Mouse (Mus musculus) naive thymus-derived CD4-positive, alpha-beta T cell, adult 2 months (primary cell): ENCODE measurements around the gene Inpp4b.

ENCODE experiments used
- DNase-seq: peaks from one replicate; pipeline ENCODE4 v3.0.0-alpha.2; 2011; ENCODE audit warnings: low read depth

The Inpp4b gene

DNA sequence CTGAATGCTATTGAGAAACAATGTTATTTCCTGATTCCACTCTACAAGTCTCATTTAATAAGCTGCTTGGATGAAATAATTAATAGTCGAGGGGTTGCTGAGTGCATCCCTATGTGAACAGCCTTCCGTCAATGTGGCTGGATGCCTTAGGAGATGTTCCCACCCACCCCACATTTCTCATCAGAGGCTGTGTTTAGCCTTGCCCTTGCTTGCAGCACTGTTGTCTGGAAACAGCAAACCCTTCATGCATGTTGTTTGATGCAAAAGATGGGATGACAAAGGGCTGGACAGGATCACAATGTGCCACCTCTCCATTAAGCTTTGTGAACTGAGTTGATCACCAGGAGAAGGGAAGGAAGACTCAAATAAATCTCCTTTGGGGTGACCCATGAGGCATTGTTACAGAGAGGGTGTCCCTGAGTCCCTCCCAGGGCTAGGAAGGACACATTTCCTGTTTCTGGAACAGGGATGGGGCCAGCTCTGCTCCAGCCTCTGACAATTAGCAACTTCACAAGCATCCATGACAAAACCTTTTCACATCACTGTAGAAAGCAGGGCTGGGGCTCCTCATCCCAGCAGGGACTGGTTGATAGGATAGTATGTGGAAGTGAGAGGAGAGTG is 239.6 kb downstream of the Inpp4b start:
- DNase-seq, result no peak

DNA sequence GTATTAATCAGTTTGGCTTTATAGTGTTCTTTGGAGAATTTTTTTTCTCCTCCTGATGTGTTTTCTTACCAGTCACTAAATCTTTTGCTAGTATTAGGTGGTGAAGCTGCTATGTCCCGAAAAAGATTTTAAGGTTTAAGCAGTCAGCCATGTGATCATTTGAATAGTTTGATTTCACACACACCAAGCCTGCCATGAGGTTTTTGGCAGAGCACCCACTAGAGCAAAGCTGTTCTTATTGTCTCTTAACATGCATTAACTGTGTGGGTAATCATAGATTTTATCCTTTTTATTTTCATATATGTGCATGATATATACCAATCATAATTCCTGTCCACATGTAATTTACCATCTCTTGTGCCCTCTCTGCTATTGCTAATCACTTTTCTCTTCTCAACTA is 240.6 kb downstream of the Inpp4b start:
- DNase-seq, result no peak

DNA sequence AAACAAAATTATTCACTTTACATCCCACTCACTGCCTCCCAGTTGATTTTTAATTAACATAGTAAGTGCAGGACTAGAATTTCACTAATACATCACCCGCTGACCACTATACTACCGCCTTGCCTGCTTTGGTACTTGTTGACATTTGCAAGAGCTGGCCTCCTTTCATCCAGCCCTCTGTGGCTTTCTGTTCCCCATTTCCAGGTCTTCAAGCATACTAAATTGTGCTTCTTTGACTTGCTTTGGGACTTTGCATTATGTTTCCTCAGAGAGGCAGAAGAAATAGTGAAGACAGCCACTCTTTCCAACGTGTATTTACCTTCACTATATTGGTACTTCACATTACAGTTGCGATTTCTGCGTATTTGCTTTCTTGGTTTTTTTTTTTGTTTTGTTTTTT is 244.4 kb downstream of the Inpp4b start:
- no peak for DNase-seq

DNA sequence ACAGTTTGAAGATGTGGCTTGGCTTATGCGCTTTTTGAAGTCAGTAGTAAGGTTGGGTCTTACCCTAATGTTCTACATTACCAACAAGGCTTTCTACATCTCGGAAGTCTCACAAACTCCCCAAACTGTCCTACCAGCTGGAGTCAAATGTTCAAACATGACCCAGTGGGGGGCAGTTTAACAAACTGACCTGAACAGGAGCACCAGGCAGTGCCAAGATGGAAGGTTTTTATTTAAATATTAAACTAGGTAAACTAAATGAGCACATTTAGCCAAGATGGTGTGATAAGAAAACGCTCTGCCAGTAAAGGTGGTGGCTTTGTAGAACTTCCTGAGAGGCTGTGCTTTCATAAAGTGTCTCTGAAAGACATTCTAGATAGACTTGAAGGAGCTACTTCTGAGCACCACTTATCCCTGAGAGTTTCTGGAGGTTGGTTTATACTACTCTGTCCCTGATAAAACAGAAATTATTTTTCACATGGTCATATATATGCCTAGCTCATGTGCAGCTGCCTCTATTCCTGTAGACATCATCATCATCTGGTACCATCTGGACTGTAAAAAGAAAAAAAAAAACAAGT is 251.9 kb downstream of the Inpp4b start:
- DNase-seq, result peak; percentile 47

DNA sequence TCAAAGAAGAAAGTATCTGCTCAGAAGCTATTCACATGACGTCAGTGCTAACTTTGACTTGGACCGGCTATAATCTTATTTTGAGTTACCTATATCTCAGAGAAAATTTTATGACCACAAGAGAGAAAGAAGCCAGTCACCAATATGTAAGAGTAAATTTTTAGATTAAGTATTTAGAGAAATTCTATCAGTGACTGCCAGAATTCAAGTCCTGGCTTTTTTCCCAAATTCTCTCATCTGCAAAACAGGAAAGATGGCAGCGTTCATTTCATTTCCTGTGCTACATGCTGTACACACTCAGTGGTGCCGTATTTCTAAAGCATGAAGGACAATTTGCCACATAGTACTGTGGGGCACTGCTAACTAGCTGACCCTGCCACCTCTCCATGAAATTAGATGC is 256.9 kb downstream of the Inpp4b start:
- no peak for DNase-seq

DNA sequence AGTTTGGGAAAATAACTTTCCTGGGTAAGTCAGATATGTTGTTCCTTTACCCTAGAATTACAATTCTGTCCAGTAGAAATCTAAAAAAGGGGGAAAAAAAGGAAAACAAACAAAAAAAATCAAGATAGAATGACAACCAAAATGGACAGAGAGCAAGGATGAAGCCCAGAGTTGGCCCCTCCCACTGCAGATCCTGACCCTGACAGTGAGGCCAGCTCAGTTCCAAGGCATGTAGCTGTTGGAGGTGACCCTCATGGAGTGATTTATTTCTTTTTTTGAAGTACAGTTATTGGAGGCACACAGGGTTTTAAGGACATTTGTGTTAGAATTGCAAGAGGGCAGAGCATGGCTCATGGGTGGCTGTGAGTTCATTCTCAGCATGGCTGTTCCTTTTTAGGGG is 258.8 kb downstream of the Inpp4b start:
- DNase-seq, result no peak

DNA sequence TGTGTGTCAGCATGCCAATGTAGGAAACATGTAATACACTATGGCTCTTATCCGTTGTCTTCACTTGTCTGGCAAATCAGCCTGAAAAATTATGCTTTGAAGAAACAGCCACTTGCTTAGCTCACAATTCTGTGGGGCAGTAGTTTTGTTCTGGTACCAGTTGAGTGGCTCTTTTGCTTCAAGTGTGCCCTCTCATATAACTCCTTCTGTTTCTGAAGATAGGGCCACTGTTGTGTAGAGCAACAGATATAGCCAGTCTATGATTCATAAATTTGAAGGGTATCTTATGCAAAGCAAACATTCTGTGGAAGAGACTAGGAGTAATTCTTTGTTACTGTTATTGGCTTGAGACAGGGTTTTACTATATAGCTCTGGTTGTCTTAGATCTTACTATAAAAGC is 265.7 kb downstream of the Inpp4b start:
- no peak for DNase-seq

DNA sequence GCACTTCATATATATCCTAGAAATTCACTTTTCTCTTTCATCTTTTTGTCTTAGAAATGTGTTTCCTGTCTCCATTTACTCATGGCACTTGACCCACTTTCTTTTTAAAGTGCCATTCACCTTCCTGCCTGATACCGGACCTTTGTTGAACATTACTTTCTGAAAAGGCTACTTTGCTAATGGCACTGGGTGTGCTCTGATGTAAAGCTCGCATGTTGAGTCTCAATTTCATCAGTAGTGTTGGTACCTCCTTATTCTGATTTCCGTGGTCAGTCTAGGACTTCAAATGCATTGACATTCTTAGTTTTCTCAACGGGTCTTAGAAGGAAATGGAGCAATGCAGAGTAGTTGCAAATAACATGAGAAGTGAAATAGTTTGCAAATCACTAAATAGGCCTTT is 266.7 kb downstream of the Inpp4b start:
- peak; percentile 32 for DNase-seq

DNA sequence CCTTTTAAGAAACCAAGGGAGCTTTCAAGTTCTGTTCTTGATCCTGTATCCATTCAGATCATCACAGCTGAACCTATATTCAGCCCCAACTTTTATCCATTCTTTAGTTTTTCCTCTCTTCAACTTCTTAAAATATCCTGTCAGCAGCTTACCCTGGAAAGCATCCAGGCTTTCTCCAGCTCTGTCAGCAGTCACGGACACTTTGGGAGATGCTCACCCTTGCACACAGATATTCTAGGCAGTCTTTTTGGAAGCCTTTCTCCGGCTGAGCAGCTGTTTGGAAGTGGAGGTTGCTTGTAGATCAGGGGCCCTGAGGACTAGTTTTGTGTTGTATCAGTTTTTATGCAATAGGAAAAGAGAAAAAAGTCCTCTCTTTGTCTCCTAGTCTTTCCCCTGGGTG is 270.3 kb downstream of the Inpp4b start:
- DNase-seq, result no peak

DNA sequence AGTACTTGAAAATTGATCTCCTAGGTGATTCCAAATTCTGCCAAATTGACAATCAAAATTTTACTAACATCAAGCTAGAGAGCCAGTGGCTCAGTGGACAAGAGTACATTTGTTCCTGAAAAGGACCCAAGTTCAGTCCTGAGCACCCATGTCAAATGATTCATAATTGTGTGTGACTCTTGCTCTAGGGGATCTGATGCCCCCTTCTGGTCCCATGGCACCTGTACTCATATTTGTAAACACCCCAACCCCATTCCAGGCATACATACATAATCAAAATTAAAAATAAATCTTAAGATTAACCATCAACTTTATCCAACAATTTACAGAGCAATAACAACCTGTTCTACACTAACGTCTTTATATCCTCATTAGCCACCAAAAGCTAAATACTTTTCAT is 271.8 kb downstream of the Inpp4b start:
- DNase-seq, result no peak

DNA sequence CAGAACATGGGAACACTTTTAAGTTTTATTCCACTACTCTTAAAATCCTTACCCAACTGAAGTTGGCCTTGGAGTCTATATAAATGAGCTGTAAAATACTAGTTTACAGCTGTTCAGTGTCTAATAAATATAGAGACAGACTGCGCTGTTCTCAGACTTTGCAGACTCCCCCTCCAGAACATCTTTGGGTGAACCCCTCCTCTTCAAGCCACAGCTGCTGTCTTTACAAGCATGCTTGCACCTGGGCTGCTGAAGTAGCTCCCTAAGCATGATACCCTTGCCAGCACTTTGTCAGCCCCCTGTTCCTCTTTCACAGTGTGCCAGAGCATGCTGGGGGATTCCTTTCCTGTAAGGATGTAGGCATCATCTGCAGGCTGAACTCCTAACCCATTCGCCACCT is 272.2 kb downstream of the Inpp4b start:
- DNase-seq, result no peak

DNA sequence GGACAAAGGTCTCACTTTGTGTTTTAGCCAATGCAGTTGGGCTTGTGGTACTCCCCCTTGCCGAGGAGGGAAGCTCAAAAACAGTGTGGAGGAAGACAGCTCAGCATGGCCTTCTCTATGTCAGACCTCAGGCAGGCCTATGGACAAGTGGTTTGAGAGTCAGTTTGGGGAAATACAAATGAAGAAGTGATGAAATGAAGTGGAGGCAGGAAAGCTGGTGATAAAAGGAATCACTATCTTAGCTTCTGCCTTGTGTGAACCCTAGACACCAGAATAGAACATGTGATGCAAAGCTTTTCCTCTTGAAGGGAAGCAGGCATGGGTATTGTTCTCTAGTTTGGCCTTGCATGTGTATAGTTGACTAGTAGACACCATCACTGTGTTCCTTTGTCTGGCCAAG is 273.2 kb downstream of the Inpp4b start:
- no peak for DNase-seq

DNA sequence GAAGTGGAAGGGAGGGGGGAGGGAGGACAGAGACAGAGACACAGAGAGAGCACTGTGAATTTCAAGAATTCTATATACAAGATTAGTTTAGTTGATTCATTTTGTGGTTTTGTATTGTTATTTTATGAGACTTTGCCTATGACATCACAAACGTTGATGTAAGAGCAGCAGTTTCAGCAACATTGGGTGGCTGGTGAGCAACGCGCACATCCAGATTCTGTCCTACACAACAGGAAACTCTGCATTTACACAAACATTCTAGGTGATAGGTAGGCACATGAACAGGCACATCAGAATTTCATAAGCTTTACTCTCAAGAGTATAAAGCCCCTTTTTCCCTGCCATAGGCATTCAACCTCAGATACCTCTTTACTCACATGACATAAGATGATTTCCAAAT is 276.6 kb downstream of the Inpp4b start:
- peak; percentile 39 for DNase-seq

DNA sequence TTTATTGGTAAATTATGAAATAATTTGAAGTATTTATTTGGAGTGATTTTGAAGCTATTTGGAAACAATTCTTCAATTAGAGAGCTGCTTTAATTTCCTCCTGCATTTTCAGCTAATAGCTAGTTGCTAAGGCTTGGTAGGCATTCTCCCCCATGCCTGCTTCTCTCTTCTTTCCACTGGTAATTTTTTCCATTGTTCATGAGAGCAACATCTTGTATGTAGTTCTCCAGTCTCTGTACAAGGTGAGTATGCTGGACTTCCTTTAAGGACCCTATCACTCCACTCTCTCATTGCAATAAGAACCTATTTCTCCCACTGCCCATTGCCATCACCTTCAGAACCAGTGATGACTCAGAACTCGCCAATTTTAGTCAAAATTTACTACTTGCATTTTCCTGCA is 292.7 kb downstream of the Inpp4b start:
- DNase-seq, result no peak

DNA sequence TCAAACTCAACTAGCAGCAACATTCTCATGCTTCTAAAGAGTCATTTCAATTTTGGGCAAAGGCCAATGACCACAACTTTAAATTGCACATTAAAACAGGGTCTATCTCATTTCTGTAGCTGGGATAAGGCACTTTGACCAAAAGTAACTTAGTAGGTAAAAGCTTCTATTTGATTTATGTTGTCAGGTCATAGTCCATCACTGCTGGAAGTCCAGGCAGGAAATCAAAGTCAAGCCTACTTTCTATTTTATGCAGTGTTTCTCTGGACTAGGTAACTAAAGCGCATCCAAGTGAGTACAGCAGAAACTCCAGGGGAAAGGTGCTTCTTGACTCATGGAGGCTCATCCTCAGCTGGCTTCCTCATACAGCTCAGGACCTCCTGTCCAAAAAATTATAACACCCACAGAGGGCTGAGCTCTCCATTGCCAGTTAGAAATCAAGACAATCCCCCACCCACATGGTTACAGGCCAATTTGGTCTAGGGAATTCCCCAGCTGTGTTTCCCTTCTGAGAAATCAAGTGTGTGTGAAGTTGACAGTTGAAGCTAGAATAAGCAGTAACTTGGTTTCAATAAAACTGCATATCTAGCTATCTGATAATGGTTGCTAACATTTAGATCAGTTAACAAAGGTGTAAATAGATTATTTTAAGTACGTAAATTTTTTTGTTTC is 293.7 kb downstream of the Inpp4b start:
- peak; percentile 61 for DNase-seq

DNA sequence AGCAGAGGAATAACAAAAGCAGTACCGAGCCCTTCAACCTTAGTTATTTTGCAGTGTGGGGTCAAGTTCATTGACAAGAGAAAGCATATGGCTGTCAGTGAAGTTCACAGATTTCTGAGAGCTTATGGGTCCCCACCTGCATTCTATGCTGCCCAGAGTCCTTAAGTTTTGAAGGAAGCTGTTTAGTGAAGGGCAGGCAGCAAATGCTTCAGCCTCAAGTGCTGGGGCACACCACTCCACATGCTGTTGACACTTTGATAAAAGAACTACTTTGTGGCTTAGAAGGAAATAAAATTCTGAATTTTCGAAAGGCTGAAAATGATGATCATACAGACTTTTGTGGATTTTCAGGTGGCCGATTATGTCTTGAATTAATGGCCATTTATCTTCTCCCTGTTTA is 296.1 kb downstream of the Inpp4b start:
- no peak for DNase-seq

DNA sequence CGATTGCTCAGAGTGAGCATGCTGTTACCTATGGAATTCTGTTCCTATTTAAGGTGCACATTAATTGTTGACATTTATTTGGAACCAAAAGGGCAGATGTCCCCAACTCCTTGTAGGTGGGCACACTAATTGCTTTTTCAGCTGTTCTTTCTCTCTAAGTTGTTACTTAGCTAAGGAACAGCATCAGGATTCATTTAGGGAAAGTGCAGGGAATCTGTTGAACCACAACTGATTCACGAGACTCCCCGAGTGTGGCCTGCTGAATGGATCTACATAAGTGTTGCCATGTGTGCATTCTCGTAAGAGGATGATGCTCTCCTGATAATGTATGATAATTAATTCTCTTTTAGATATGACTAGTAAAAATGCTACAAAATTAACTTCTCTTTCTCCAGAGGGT is 297.5 kb downstream of the Inpp4b start:
- DNase-seq, result no peak

DNA sequence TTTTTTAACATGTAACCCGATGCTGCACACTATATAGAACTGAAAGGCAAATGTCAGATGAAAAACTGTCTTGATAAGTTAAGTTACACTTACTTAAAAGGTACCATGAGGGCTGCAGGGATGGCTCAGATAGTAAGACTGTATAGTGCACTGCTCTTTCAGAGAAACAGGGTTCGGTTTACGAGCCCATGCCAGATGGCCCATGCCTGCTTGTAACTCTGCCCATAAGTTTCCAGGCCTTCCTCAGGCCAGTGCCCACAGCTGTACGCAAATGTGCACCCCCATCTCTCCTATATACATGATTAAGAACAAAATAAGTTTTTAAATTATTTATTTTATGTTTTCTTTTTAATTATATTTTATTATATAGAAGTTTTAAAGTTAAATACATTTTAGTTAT is 300.7 kb downstream of the Inpp4b start:
- no peak for DNase-seq

DNA sequence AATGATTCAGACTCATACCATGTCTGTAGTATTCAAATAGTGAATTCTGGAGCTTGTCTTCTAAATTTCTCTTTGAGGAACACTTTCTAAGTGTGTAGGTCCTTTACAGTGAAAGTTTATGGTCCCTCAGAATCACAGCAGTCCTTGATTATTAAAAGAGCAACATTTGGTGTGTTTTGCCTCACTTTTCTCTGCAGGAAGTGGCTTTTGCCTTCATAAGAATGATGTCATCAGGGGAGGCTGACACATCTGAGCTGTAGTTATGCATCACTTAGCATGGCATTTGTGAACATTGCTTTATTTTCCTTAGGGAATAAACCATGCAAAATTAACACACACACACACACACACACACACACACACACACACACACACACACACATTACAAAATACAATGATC is 349.8 kb downstream of the Inpp4b start:
- DNase-seq, result peak; percentile 65

DNA sequence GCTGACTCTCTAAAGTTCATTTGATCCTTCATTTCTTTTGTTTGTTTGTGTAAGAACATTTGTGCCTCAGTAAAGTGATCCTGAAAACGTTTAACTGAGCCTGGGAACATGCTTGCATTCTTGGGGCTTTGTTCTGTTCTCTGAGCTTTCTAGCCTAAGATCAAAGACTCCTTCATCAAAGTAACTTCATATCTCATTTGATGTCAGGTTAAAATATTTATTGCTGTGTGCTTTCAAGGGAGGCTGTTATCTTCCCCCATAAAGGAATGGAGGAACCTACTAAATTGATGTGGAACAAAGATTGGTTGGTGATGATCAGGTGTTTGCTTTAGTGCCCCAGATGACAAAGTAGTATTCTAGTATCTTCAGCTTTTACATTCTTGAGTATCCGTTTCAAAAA is 352.5 kb downstream of the Inpp4b start:
- peak; percentile 77 for DNase-seq

DNA sequence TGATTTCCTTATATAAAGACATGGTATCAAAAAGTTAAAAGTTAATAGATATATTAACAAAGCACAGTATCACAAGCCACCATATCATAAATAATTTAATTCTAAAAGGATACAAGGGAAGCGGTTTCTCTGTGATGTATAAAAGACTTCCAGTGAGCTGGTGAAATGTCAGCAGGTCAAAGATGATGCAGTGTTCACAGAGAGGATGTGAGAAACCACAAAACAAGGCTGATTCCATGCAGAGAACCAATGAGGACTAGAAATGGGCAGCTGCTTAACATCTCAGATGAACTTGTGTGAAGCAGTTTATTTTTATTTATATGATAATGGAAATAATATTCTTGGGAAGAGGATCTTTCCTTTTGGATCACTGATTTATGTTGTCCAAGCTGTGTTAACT is 359.7 kb downstream of the Inpp4b start:
- DNase-seq, result peak; percentile 83

DNA sequence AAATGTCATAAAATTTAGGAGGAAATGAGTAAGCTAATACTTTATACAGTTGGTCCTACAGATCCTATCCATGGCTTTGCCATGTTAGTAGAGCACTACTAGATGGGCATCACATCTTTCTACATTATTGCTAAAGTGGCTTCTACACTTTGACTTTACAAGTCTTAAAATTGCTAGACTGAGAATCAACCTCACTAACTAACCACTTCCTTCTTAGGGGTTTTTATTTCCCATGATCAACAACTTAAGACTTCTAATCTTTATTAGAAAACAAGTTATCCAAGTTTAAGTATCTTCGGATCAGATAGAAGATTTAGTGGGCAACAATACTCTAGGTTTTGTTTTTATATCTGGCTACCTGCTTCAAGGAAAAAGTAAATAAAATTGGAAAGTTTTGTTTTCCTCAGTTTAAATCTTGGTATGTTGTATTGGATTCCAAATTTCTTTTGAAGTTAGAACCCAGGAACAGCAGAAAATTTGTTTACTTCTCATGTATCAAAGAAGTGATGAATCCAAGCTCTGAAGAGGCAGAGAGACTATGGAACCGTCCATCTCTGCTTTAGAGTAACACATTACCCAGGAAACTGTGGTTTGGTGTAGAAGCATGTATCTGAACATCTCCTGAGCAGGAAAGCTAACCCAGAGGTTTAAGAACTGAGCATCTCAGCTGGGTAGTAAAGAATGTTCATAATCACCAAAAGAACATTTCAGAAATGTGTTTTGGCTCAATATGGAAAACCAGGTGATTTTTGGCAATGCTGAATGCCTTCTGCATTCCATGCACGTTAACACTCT is 361.4 kb downstream of the Inpp4b start:
- DNase-seq, result peak; percentile 74

DNA sequence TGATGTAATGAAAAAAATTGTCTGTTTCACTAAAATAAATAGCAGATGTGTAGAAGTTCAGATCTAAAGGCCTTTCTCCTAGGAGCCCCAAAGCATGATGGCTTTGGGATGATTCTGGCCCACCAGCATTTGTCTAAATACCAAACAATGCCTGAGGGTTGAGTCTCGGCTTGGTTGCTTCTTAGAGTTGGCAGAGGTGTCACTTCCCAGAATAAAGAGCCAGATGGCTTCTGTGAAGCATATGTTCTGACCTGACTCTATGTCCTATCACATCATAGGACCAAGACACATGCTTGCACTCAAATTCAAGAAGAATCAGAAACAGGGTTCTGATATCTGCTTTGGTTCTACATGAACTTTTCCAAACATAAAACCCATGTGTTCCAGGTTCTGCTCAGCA is 365.1 kb downstream of the Inpp4b start:
- no peak for DNase-seq
